Mouse (Mus musculus): Measurements from ENCODE around the gene Dapp1. TPM values are rescaled to one million over a fixed set of nuclear protein-coding genes. Genes with fewer than 3 reads are reported as not detected.

Gene Dapp1
- polyA plus RNA-seq, 1 experiment from 2014 or later, result 11.4 TPM

Other genes starting within 250 kb of the Dapp1 start
- gene H2afz, start 117.1 kb downstream of the Dapp1 start, polyA plus RNA-seq (2014; fragmentation: Nextera tagmentation; extraction: Ambion mirVana), result 2,687 and 3,357 TPM in 2 replicates
- gene Dnajb14, start 113.9 kb downstream of the Dapp1 start, polyA plus RNA-seq (2014; fragmentation: Nextera tagmentation; extraction: Ambion mirVana), result 12.2 and 12.3 TPM in 2 replicates
- 111 TPM in 2 replicates for gene Lamtor3, start 63.0 kb downstream of the Dapp1 start, polyA plus RNA-seq (2014; fragmentation: Nextera tagmentation; extraction: Ambion mirVana)
- gene 1110002E22Rik, start 83.5 kb upstream of the Dapp1 start, polyA plus RNA-seq (2014; fragmentation: Nextera tagmentation; extraction: Ambion mirVana), result 0.38 and 0.39 TPM in 2 replicates
- gene Gm5105, start 85.8 kb upstream of the Dapp1 start, polyA plus RNA-seq (2014; fragmentation: Nextera tagmentation; extraction: Ambion mirVana), result 0.22 and 0.24 TPM in 2 replicates
- 15.7 and 15.8 TPM in 2 replicates for gene Trmt10a, start 161.9 kb upstream of the Dapp1 start, polyA plus RNA-seq (2014; fragmentation: Nextera tagmentation; extraction: Ambion mirVana)
- gene Mttp, start 163.4 kb upstream of the Dapp1 start, polyA plus RNA-seq (2014; fragmentation: Nextera tagmentation; extraction: Ambion mirVana), result 7.5 and 7.6 TPM in 2 replicates
- 0.11 and 0.12 TPM in 2 replicates for gene 4930579F01Rik, start 212.3 kb upstream of the Dapp1 start, polyA plus RNA-seq (2014; fragmentation: Nextera tagmentation; extraction: Ambion mirVana)
- 0.46 TPM in 1 of 2 replicates, not detected in the other for gene Adh7, start 236.2 kb upstream of the Dapp1 start, polyA plus RNA-seq (2014; fragmentation: Nextera tagmentation; extraction: Ambion mirVana)